Mouse (Mus musculus): ENCODE results near the gene Aph1a.
A peak's percentile ranks its signal among the peaks of the same experiment; 100 is the strongest.
"Not testable (repeated sequence)": the region's sequence is repeated elsewhere in the genome, so short reads cannot be mapped to it uniquely, and the experiment has no call there.

Aph1a gene

DNA sequence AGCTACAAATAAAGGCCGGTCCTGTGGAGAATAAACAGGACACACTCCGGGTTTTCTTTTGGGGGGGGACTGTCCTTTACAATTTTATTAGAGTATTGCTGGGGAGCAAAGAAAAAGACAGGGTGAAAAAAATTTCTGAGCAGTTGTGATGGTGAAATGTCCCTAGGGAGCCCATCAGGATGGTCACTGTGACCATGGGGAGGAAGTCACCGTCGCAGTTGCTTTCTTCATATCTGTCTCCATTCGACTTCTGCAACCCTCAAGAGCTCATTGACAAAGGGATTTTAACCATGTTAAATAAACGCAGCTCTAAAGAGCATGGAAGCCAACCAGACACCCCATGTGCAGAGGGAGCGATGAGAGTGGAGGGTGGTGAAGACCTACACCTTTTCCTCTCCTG, 23.0 kb downstream of the Aph1a start:
- no peak for DNase-seq (ENCODE audit: low spot score in 2 of 2)

DNA sequence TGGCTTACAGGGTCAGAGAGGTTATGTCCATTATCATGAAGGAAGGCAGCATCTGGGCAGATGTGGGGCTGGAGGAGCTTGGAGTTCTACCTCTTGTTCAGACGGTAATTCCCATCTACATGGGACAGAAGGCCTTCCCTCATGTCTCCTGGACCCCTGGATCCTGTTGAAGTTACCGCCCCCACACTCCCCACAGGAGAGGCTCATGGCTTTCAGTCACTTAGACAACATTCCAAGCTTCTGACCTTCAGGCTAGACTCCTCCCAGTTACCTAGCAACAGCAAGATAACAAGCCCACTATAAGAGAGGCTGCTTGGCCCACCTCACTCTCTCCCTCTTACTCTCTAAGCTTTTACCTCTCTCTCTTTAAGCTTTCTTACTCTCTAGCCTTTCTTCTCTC, 26.8 kb downstream of the Aph1a start:
- DNase-seq (ENCODE audit: low spot score in 2 of 2), result not testable (repeated sequence)

DNA sequence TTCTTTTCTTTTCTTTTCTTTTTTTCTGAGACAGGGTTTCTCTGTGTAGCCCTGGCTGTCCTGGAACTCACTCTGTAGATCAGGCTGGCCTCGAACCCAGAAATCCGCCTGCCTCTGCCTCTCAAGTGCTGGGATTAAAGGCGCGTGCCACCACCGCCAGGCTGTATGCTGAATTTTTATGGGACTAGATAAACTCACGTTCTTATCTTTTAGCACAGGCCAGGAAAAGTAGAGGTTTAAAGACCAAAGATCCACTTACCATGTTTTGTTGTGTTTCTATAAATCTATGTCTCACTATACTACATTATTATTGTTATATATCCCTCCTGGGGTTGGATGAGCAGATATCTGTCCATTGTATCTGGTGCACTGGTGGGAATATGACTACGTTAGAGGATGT, 29.7 kb downstream of the Aph1a start:
- not testable (repeated sequence) for DNase-seq (ENCODE audit: low spot score in 2 of 2)

DNA sequence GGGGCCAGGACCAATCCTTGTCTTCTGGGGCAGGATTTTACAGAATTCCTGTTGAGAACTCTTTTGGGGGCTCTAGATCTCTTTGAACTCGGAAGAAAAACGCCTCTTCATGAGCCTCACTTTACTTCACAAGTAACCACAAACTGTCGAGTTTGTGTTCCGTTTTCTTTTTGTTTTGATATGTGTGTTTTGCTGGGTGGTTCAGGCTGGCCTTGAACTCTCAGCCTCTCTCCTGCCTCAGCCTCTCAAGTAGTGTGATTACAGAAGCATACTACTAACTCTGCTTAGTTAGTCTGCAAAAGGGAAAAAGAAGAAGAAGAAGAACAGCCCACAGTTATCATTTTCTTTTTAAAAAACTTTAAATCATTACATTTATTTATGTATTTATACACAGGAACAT, 30.4 kb downstream of the Aph1a start:
- DNase-seq (ENCODE audit: low spot score in 2 of 2), result no peak

DNA sequence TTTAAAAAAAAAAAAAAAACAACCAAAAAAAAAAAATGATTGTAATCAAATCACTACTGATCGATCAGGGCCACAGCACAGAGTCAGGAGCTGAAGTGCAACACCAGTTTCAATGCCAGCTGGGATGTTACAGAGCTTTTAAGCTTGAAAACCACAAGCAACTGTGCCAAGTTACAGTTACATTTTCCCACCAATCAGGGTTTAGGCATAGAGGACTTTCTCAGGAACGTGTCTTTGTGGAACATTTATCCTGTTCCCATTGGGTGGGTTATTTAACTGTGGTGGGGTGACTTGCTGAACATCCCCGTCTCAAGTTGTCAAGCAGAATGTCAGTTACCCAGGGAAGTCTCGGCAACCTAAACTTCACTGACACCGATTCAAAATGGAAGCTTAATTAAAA, 31.3 kb downstream of the Aph1a start:
- no peak for DNase-seq (ENCODE audit: low spot score in 2 of 2)

DNA sequence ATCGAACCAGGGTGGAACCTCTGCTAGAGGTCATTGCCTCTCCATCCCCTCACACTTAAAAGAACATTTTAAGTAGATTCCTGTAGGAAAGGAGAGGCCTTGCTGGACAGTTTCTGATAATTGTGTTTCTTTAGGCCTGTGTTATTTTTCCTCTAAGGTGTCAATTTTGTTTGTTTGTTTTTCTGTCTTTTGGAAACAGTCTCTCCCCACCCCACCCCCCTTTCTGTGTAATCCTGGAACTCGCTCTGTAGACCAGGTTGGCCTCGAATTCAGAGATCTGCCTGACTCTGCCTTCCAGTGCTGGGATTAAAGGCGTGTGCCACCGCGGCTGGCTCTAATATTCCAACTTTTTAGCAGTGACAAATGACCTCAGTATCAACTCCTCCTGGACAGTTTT, 34.5 kb downstream of the Aph1a start:
- DNase-seq (ENCODE audit: low spot score in 2 of 2), result no peak

DNA sequence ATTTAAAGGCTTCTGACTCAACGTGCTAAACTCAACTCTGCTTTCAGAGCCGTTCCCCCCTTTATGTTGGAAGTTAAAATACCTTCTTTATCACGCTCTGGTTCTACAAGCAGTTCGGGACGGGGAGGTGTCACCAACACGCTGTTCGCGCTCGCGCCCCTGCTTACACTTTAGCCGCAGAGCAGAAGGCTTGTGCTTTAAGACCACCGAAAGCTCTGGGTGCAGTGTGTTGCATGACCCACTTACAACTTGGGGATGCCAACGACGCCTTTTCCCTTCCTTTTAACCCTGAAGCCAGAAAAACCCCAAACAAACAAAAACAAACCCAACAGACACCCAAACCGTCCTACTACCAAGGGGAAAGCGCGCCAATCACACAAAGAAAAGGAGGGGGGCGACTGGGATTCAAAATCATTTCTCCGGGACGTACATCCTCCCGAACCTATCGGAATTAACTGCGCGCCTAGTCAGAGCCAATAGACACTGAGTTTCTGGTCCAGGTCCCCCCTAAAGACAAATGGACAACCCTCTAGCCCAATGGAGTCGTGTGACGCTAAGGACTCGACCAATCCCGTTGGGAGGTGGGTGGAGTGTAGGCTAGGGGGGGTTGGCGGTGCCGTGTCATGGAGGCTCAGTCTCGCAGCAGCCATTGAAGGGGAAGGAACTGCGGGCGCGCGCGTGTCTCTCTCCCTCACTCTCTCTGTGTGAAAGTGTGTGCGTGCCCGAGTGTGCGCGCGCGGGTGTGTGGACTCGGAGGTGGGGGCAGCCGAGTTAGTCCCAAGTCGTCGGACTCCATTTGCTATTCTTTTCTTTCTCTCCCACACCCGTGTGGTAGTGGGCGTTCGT, 35.1 kb downstream of the Aph1a start, which contains the start of gene Anp32e:
Anp32e (plus strand) TSS at position 589 of the 846 bp plus-strand sequence.
- peak; percentile 96 to 97 for DNase-seq (ENCODE audit: low spot score in 2 of 2)

DNA sequence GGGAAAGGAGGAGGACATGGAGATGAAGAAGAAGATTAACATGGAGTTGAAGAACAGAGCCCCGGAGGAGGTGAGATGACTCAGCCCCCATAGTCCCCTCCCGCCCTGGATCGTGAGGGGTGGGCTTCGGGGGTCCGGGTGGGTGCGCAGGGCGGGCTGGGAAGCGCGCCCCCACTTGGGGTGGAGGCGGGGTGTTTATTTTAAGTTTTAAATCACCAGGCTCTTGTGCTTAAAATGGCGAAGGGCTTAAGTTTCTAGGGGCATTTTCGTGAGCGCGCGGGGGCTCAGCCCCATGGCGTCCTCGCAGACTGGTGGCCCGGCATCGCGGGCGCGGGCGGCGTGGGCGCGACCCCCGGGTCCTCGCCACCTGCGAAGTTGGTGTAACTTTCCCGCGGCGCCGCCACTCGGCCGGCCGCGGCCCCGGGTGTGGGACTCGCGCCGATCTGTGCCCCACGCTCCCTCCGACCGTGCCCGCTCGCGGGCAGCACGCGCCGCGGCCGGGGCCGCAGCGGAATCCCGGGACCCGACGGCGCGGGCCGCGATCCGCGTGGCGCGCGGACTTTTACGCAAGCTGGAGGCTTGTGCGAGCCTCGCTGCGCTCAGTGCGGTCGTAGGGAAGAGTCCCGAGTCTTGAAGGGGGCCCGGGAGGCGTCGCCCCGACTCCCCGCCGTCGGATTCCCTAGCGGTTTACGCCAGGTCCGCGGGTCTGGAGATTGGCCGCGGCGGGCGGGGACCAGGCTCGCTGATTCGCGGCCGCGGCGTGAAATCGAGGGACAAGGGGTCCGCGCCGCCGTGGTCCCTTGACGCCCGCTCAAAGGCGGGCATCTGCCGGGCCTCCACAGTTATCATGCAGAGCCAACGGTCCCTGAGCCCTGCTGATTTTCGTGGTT, 36.1 kb downstream of the Aph1a start:
- DNase-seq (ENCODE audit: low spot score in 2 of 2), result peak; percentile 51 to 67

DNA sequence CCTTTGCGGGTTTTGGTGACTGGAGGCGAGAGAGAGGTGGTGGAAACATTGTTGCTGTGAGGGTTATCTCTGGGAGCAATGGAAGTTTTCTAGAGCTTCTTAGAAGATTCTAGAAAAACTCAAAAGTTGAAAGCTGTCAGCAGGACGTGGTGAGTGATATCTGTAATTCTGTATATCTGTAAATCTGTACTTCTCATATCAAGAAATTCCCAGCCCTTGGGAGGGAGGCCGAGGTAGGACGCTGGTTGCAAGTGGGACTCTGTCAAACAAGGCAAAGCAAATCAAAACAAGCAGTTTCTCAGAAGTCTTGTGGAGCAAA, 36.7 kb downstream of the Aph1a start:
- no peak for DNase-seq (ENCODE audit: low spot score in 2 of 2)

DNA sequence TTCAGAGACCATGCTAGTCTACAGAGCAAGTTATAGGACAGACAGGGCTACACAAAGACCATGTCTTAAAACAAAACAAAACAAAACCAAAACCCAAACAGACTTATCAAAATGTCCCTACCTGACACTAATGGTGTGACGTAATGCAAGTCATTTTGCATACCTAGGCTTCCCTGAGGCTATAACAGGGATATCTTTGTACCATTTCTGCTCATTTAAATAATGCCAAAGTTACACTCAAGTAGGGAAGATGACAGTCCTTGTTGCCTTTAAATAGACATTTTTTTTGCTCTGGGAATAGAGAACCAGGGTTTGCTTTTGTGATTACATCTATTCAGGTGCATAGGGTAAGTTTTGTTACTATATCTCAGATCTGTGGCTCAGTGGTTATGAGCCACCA, 37.7 kb downstream of the Aph1a start:
- DNase-seq (ENCODE audit: low spot score in 2 of 2), result no peak

DNA sequence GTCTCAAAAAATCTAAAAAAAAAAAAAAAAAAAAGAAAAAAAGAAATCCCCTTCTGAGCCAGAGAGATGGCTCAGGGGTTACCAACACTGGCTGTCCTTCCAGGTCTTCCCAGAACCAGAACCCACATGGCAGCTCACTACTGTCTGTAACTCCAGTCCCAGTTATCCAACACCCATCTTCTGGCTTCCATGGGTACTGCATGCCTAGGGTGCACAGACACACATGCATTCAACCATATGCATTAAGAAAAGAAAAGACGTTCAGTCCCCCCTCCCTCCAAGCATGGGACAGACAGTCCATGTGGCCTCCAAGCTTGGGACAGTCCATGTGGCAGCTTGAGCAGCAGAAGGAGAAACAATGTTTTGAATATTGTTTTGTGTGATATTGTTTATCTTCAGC, 38.4 kb downstream of the Aph1a start:
- no peak for DNase-seq (ENCODE audit: low spot score in 2 of 2)

DNA sequence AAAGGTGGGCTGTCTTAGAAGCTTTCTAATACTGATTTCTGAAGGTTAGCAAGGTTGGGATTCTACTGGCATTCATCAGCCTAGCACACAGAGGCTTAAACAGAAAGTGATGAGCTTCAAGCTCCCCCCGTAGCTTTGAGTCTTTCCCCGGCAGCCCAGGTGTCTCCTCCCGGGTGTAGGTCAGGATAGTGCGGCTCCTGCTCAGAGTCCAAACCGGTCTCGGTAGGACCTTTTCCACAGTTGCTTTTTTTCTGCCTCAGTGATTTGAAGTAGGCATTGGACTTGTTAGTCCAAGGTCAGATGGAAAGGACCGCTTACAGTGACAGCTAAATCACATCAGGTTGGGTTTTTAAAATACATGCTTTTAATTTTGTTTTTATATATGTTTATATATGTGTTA, 38.8 kb downstream of the Aph1a start:
- no peak for DNase-seq (ENCODE audit: low spot score in 2 of 2)

DNA sequence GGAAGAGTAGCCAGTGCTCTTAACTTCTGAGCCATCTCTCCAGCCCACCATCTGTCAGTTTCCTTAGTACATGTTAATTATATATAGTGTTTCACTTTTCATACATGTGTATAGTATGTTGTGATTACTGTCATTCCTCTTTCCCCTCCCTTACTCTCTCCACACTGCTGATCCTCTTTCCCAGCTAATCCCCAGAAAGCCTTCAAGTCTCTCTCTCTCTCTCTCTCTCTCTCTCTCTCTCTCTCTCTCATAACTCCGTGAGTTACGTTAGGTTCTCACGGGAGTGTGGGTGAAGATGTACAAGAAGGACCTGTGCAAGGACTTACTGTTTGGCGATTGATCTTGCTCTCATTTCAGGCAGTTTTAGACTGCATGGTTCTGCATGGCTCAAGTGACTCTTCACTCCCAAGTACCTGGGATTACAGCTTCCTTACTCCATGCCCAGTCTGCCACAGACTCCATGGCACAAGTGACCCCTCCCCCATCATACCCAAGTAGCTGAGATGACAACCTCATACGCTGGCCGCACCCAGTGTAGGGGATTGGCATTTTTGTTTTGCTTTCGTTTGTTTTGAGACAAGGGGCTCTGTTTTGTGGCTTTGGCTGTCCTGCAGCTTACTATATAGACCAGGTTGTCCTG, 39.5 kb downstream of the Aph1a start:
- no peak for DNase-seq (ENCODE audit: low spot score in 2 of 2)

DNA sequence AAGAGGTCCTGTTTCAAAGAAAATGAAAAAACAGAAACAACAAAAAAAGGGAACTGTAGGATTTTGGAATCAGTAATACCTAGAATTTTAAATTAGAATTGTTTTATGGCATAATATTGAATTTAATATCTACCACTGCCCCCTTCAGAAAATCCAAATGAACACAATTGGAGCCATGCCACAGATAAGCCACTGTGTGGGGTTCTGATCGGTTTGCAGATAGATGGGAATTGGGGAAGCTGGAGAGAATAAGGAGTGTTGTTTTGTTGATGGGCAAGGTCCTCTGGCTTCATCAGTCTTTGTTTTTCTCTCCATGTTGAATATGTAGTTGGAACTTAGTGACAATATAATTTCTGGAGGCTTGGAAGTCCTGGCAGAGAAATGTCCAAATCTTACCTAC, 40.7 kb downstream of the Aph1a start:
- no peak for DNase-seq (ENCODE audit: low spot score in 2 of 2)

DNA sequence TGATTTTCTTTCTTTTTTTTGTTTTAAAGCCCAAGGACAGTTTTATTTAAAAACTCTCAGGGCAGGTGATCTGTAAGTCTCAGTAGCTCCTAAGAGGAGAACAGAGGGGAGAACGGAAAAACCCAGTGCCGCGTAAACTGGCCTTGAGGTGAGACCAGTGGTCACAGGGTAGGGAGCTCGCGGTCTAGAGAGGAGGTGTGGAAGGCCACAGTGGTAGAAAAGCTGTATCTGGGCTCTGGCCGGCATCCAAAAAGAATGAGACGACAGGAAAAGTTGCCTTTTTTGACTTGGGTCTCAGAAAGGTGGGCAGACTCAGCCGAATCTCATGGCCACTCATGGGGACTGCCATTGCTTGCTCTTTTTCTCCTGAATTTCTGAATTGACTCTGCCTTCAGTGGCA, 44.4 kb downstream of the Aph1a start:
- no peak for DNase-seq (ENCODE audit: low spot score in 2 of 2)

DNA sequence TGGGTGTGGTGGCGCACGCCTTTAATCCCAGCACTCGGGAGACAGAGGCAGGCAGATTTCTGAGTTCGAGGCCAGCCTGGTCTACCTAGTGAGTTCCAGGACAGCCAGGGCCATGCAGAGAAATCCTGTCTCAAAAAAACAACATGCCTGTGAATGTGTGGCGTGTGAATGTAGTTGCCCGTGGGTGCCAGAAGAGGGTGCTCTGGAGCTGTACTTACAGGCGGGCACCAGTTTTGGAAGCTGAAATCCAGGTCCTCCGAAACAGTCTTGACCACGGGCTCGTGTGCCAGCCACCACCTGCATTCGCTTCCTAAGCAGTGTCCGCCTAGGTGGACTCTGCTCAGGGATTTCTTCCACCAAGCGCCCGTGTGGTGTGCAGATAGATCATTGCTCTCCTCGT, 45.1 kb downstream of the Aph1a start:
- DNase-seq (ENCODE audit: low spot score in 2 of 2), result no peak

DNA sequence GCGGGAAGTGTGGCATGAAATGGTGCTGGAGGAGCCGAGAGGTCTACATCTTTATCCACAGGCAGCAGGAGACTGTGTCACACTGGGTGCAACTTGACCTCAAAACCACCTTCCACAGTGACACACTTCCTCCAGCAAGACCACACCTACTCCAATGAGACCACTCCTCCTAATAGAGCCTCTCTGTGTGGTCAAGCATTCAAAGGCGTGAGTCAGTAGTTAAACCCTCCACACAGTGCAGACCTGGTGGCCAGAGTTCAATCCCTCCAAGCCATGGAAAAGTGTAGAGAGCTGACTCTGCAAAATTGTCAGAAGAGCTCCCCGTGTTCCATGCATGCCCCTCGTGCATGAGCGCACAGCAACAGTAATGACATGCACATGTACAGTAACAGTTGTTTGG, 49.0 kb downstream of the Aph1a start:
- no peak for DNase-seq (ENCODE audit: low spot score in 2 of 2)

DNA sequence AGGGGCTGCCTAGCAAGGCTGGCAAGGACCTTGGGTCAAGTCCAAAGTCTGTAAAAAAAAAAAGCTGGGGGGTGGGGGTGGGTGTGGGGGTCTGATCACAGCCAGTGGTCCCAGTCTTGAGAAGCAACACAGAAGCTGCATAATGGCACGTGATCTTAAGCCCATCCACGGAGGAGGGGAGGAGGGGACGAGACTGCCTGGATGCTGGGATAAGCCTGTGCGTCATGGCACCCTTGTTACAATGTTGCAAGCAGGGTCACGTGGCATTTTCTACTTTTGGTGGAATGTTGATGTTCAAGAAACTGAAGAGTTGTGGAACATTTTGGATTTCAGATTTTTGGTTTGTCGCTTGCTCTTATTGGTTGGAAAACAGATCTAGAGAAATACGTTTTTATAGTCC, 49.5 kb downstream of the Aph1a start:
- no peak for DNase-seq (ENCODE audit: low spot score in 2 of 2)

DNA sequence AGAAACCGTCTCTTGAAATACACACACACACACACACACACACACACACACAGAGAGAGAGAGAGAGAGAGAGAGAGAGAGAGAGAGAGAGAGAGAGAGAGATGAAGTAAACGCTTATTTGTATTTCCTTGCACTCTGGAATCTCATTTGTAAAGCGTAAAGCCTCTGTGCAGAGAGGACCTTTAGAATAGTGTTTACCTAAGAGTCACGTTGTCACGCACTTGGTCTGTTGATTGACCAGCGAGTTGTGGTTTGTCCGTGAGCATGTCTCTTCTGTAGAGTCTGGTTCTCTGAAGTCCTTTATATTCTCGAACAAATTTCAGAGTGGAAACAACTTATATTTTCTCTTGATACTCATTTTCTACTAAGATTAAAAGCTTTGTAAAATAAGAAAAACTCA, 51.0 kb downstream of the Aph1a start:
- no peak for DNase-seq (ENCODE audit: low spot score in 2 of 2)

DNA sequence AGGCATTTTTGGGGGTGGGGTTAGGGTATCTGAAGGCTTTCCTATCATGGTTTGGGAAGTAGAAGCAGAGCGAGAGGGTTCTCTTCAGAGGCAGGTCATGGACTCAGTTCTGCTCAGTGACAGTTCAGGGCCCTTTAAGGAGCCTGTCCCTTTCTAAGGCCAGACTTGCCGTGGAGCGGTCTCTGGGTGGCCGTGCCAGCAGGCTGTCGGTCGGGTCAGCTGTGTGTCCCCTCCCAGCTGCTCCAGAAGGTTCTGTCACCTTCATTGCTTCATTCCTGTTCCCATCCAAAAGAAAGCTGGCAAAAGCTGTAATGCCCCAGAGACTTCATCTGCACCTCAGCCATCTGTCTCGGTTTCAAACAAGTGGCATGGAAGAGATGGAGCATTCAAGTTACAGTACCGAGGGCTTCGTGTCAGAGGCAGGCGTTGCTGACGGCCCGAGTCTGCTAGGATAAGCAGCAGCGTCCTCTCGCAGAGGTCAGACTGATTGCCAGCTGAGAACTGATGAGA, 52.0 kb downstream of the Aph1a start:
- no peak for DNase-seq (ENCODE audit: low spot score in 2 of 2)
